Mouse (Mus musculus): ENCODE results near the gene Plxna4. TPM values are rescaled to one million over a fixed set of nuclear protein-coding genes. Genes with fewer than 3 reads are reported as not detected.

Gene Plxna4
- polyA plus RNA-seq, 1 experiment from 2014 or later: 11.0 TPM

- WGBS: 57% methylated on average over 4 of the region's 4 CpGs
- ATAC-seq (ENCODE audit: low FRiP score): no peak
These were observed 91.9 kb downstream of the Plxna4 start for GRCm38 (mm10) chr6:32496109-32496508.

DNA sequence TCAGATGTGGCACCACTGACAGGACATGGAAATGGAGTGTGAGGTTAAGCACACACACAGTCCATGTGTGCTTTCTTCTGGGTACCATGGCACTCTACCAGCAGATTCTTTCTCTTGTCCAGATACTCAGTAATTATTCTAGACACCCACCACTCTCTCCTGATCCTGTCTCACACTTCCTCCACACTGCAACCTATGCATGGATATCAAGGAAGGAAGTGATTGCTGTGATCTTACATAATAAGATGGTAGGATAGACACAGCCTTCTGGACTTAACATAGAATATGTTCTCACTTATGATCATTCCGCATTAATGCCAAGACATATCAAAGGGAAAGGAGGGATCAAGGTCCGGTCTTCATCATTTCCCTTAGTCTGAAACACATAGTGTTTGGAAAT is 92.5 kb downstream of the Plxna4 start:
- no peak for ATAC-seq (ENCODE audit: low FRiP score)
- Histone ChIP-seq H3K27ac (no peak overlapping the region), H3K36me3 (no peaks in the 10 kb centered on the region)

More at GRCm38 (mm10) chr6:32496109-32496508, 91.9 kb downstream of the Plxna4 start:
- Histone ChIP-seq H3K36me3 (no peaks in the 10 kb centered on the region), H3K27ac (no peak overlapping the region), H3K27me3 (no peaks in the 10 kb centered on the region), H3K9me3 (replicated peaks) (no peaks in the 10 kb centered on the region), H3K4me1 (peaks cover 3% of the 10 kb centered on the region), H3K9ac (no peak overlapping the region), H3K4me2 (replicated peaks) (no peak overlapping the region), H3K4me3 (no peak overlapping the region)

GRCm38 (mm10) chr6:32493557-32493956 is 94.4 kb downstream of the Plxna4 start:
- no peak for ATAC-seq (ENCODE audit: low FRiP score)
- Histone ChIP-seq H3K9ac (no peak overlapping the region), H3K4me2 (replicated peaks) (no peak overlapping the region), H3K4me3 (no peak overlapping the region), H3K27me3 (no peaks in the 10 kb centered on the region), H3K27ac (no peak overlapping the region), H3K9me3 (replicated peaks) (no peaks in the 10 kb centered on the region), H3K4me1 (peaks cover 3% of the 10 kb centered on the region), H3K36me3 (no peaks in the 10 kb centered on the region)
- WGBS: 40% methylated on average over 5 of the region's 5 CpGs

More for the DNA sequence above, 92.5 kb downstream of the Plxna4 start:
- Histone ChIP-seq H3K9me3 (replicated peaks) (no peaks in the 10 kb centered on the region), H3K4me3 (no peak overlapping the region), H3K4me2 (replicated peaks) (no peak overlapping the region), H3K9ac (no peak overlapping the region), H3K4me1 (peaks cover 3% of the 10 kb centered on the region), H3K27me3 (no peaks in the 10 kb centered on the region)
- WGBS: 100% methylated on average over 2 of the region's 2 CpGs

DNA sequence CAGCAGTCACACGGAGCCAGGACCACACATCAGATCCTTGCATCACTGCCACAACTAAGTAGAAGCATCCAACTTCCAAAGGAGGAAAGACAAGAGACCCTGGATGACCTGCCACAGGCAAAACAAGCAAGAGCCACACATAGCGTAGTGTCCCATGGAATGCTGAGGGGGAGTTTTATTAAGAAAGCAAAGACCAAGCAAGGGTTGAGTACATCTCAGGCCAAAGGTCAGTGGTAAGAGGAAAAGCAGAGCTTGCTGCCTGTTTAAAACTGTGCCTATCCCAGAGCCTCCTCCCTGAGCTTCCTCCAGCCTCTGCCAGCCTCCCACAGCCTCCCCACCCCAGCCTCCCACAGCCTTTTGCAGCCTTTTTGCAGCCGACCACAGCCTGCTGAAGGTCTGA is 100.9 kb downstream of the Plxna4 start:
- no peak overlapping the region for H3K4me3 ChIP-seq
- ATAC-seq (ENCODE audit: low FRiP score): no peak
- no peak overlapping the region for H3K9ac ChIP-seq
- no peaks in the 10 kb centered on the region for H3K9me3 ChIP-seq (replicated peaks)
- 0 out of 2 replicates have a peak, but pooled peaks cover 6% of the 10 kb centered on the region for H3K4me1 ChIP-seq
- H3K27me3 ChIP-seq: no peaks in the 10 kb centered on the region
- 79% methylated on average over 3 of the region's 3 CpGs for WGBS
- H3K36me3 ChIP-seq: no peaks in the 10 kb centered on the region
- H3K27ac ChIP-seq: no peak overlapping the region
- H3K4me2 ChIP-seq (replicated peaks): no peak overlapping the region

GRCm38 (mm10) chr6:32482469-32482868 is 105.5 kb downstream of the Plxna4 start:
- no peaks in the 10 kb centered on the region for H3K9me3 ChIP-seq (replicated peaks)
- H3K9ac ChIP-seq: no peak overlapping the region
- WGBS: 49% methylated on average over 4 of the region's 4 CpGs
- H3K4me1 ChIP-seq: peaks cover 13% of the 10 kb centered on the region; the same call in 1 of the 2 replicates
- no peak overlapping the region for H3K4me2 ChIP-seq (replicated peaks)
- ATAC-seq (ENCODE audit: low FRiP score): no peak
- H3K27ac ChIP-seq: no peak overlapping the region
- no peaks in the 10 kb centered on the region for H3K36me3 ChIP-seq
- no peak overlapping the region for H3K4me3 ChIP-seq
- H3K27me3 ChIP-seq: no peaks in the 10 kb centered on the region

DNA sequence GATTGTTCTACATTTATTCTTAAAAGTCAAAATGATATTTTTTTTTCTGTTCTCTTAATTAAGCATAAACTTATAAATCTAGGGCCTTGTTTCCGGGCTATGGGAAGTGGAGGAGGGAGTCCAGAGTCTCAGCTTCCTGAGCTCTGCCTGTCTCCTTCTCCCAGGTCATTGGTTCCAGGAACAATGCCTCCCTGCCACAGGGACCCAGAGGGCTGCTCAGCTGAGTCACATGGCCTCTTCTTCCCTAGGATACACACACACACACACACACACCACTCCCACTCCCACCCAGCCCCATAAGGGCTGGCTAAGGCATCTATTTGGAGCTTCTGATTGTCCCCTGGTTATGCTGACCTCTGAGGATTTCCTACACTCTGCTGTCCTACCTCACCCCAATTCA is 107.3 kb downstream of the Plxna4 start:
- peaks cover 13% of the 10 kb centered on the region; the same call in 1 of the 2 replicates for H3K4me1 ChIP-seq
- H3K9ac ChIP-seq: no peak overlapping the region
- H3K4me3 ChIP-seq: no peak overlapping the region
- H3K4me2 ChIP-seq (replicated peaks): no peak overlapping the region
- H3K9me3 ChIP-seq (replicated peaks): no peaks in the 10 kb centered on the region
- no peak overlapping the region for H3K27ac ChIP-seq
- ATAC-seq (ENCODE audit: low FRiP score): no peak
- 71% methylated on average over 1 of the region's 1 CpGs for WGBS
- H3K36me3 ChIP-seq: no peaks in the 10 kb centered on the region
- no peaks in the 10 kb centered on the region for H3K27me3 ChIP-seq

- Histone ChIP-seq H3K4me1 (peaks cover 13% of the 10 kb centered on the region; the same call in 1 of the 2 replicates), H3K9me3 (replicated peaks) (no peaks in the 10 kb centered on the region), H3K36me3 (no peaks in the 10 kb centered on the region), H3K4me3 (no peak overlapping the region), H3K27ac (no peak overlapping the region), H3K4me2 (replicated peaks) (no peak overlapping the region), H3K27me3 (no peaks in the 10 kb centered on the region), H3K9ac (no peak overlapping the region)
- 92% methylated on average over 2 of the region's 2 CpGs for WGBS
- ATAC-seq (ENCODE audit: low FRiP score): no peak
These were observed 108.2 kb downstream of the Plxna4 start for GRCm38 (mm10) chr6:32479765-32480164.

DNA sequence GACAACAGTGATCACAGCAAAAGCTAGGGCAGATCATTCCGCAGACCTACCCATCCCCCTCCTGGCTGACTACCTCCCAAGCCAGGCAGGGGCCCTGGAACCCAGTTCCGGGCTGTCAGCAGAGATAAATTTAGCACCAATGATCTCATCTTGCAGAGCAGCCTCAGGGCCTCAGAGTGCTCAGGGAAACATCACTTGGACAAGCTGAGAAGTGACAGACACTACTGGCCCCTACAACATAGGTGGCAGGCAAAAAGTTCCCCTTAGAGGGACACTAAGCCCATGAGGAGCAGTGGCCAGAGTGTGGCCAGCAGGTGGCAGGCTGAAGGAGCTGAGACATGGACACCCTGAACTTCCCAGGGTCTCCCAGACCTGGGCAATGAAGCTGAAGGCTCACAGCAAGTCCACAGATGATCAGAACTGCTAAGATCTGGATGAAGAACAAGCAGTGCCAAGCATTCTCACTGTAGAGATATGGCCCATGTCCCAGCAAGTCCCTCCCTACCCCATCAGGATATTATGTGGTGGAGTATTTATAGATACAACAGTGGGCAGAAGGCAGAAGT is 108.7 kb downstream of the Plxna4 start:
- H3K27me3 ChIP-seq: no peaks in the 10 kb centered on the region
- H3K4me2 ChIP-seq (replicated peaks): no peak overlapping the region
- H3K4me3 ChIP-seq: no peak overlapping the region
- H3K4me1 ChIP-seq: peaks cover 13% of the 10 kb centered on the region; the same call in 1 of the 2 replicates
- 37% methylated on average over 2 of the region's 2 CpGs for WGBS
- H3K9ac ChIP-seq: no peak overlapping the region
- H3K9me3 ChIP-seq (replicated peaks): no peaks in the 10 kb centered on the region
- no peak overlapping the region for H3K27ac ChIP-seq
- no peaks in the 10 kb centered on the region for H3K36me3 ChIP-seq
- ATAC-seq (ENCODE audit: low FRiP score): no peak; the same call in 1 of the 2 replicates

DNA sequence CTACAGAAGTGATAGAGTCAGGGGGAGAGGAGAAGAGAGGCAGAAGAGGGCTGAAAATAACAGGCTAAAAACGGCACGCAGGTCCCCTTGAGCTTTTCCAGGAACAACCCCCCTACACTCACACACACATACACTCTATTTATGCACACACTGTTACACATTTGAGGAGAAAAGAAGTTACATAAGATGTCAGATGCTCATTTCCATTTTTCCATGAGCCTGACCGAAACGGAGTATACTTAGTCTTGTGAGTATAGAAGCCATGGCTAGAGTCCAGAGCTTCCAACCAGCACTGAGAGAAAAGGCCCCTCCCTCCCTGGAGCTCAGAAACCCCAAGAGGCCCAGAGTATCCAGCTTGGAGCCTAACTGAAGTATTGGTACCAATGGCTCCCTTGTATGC is 112.0 kb downstream of the Plxna4 start:
- H3K4me2 ChIP-seq (replicated peaks): no peak overlapping the region
- no peak for ATAC-seq (ENCODE audit: low FRiP score)
- peaks cover 7% of the 10 kb centered on the region; the same call in 1 of the 2 replicates for H3K4me1 ChIP-seq
- H3K9me3 ChIP-seq (replicated peaks): no peaks in the 10 kb centered on the region
- no peak overlapping the region for H3K27ac ChIP-seq
- H3K36me3 ChIP-seq: no peaks in the 10 kb centered on the region
- 88% methylated on average over 4 of the region's 4 CpGs for WGBS
- no peaks in the 10 kb centered on the region for H3K27me3 ChIP-seq
- H3K9ac ChIP-seq: no peak overlapping the region
- H3K4me3 ChIP-seq: no peak overlapping the region

DNA sequence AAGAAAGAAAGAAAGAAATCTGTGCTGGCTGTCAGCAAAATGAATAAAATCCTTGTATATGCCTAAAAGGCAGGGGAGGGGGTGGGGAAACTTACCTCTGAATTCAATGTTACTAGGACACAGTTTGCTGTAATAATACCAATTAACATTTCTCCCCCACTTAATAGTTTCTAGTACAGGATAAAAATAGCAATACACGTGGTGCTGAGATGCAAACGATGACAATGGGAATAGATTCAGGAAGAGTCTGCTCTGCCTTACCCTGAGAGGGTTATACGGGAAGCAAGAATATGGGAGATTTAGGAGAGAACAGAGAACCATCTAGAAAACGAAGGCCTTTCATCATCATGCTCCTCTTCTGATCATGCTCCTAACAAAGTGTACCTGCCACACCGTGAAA is 115.9 kb downstream of the Plxna4 start:
- no peak overlapping the region for H3K9ac ChIP-seq
- no peak for ATAC-seq (ENCODE audit: low FRiP score)
- H3K36me3 ChIP-seq: no peaks in the 10 kb centered on the region
- H3K4me3 ChIP-seq: no peak overlapping the region
- no peak overlapping the region for H3K4me2 ChIP-seq (replicated peaks)
- no peaks in the 10 kb centered on the region for H3K4me1 ChIP-seq
- 85% methylated on average over 5 of the region's 5 CpGs for WGBS
- H3K27ac ChIP-seq: no peak overlapping the region
- no peaks in the 10 kb centered on the region for H3K27me3 ChIP-seq
- no peaks in the 10 kb centered on the region for H3K9me3 ChIP-seq (replicated peaks)

DNA sequence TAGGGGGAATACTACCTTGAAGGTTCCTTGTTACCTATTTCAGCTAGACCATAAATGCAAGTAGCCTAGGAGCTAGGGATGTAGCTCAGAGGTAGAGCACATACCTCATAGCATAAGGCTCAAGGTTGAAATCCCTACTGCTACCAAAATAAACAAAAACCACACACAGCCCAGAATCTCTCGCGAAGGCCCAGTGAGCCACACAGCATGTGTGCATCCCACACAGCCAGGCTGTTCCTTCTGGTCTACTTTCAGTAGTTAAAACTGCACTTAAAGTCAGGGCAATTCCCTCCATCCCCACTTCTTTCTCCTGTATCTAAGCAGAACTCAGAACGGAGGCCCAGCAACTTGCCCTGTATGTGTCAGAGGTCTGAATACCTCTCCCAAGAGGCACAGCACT is 116.4 kb downstream of the Plxna4 start:
- H3K36me3 ChIP-seq: no peaks in the 10 kb centered on the region
- H3K4me3 ChIP-seq: no peak overlapping the region
- H3K9me3 ChIP-seq (replicated peaks): no peaks in the 10 kb centered on the region
- no peak overlapping the region for H3K4me2 ChIP-seq (replicated peaks)
- no peak for ATAC-seq (ENCODE audit: low FRiP score)
- H3K27me3 ChIP-seq: no peaks in the 10 kb centered on the region
- 54% methylated on average over 3 of the region's 3 CpGs for WGBS
- no peaks in the 10 kb centered on the region for H3K4me1 ChIP-seq
- H3K27ac ChIP-seq: no peak overlapping the region
- no peak overlapping the region for H3K9ac ChIP-seq

- ATAC-seq (ENCODE audit: low FRiP score): no peak
- H3K4me2 ChIP-seq (replicated peaks): no peak overlapping the region
- no peaks in the 10 kb centered on the region for H3K9me3 ChIP-seq (replicated peaks)
- no peak overlapping the region for H3K9ac ChIP-seq
- H3K4me3 ChIP-seq: no peak overlapping the region
- no peaks in the 10 kb centered on the region for H3K27me3 ChIP-seq
- peaks cover 7% of the 10 kb centered on the region for H3K4me1 ChIP-seq
- 65% methylated on average over 5 of the region's 5 CpGs for WGBS
- H3K27ac ChIP-seq: no peak overlapping the region
- H3K36me3 ChIP-seq: no peaks in the 10 kb centered on the region
These were observed 118.8 kb downstream of the Plxna4 start for GRCm38 (mm10) chr6:32469196-32469595.

DNA sequence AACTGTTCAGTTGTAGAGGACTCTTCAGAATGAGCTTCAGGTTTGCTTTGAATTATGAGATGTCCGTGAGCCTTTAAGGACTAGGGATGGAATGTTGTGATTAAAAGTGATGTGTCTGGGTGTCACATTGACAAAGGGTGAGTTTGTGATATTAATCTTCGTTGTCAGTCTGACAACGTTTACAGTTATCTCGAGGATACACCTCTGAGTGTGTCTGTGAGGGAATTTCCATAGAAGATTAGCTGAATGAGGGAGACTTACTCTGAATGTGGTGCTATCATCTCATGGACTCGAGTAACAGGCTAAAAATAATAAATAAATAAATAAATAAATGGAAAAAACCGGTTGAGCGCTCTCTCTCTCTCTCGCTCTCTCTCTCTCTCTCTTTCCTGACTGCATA is 122.9 kb downstream of the Plxna4 start:
- ATAC-seq (ENCODE audit: low FRiP score): no peak
- 79% methylated on average over 8 of the region's 8 CpGs for WGBS
- no peaks in the 10 kb centered on the region for H3K9me3 ChIP-seq (replicated peaks)

More for the DNA sequence above, 122.9 kb downstream of the Plxna4 start:
- Histone ChIP-seq H3K4me3 (no peak overlapping the region), H3K4me1 (peaks cover 14% of the 10 kb centered on the region), H3K9ac (no peak overlapping the region), H3K27ac (no peak overlapping the region), H3K36me3 (no peaks in the 10 kb centered on the region), H3K4me2 (replicated peaks) (no peak overlapping the region), H3K27me3 (no peaks in the 10 kb centered on the region)
